Mouse (Mus musculus) kidney, adult 9 months (tissue): ENCODE measurements around the gene Dnase2a.

ENCODE experiments used
- DNase-seq: peaks from one replicate; pipeline ENCODE4 v3.0.0; 2022

Gene Dnase2a

GRCm38 (mm10) chr8:84936962-84937546 lies 28.7 kb downstream of the Dnase2a start, which contains the start of gene Mast1:
Gene Mast1, minus strand, starts transcription at chr8:84937359.
- DNase-seq: peak; percentile 33

GRCm38 (mm10) chr8:84937620-84938485 lies 29.5 kb downstream of the Dnase2a start:
- DNase-seq: no peak

- no peak for DNase-seq
Measured at GRCm38 (mm10) chr8:84943699-84944098, 35.3 kb downstream of the Dnase2a start.

GRCm38 (mm10) chr8:84944478-84945160 lies 36.3 kb downstream of the Dnase2a start:
- DNase-seq: peak; percentile 33

GRCm38 (mm10) chr8:84945235-84945632 lies 36.9 kb downstream of the Dnase2a start:
- no peak for DNase-seq

DNA sequence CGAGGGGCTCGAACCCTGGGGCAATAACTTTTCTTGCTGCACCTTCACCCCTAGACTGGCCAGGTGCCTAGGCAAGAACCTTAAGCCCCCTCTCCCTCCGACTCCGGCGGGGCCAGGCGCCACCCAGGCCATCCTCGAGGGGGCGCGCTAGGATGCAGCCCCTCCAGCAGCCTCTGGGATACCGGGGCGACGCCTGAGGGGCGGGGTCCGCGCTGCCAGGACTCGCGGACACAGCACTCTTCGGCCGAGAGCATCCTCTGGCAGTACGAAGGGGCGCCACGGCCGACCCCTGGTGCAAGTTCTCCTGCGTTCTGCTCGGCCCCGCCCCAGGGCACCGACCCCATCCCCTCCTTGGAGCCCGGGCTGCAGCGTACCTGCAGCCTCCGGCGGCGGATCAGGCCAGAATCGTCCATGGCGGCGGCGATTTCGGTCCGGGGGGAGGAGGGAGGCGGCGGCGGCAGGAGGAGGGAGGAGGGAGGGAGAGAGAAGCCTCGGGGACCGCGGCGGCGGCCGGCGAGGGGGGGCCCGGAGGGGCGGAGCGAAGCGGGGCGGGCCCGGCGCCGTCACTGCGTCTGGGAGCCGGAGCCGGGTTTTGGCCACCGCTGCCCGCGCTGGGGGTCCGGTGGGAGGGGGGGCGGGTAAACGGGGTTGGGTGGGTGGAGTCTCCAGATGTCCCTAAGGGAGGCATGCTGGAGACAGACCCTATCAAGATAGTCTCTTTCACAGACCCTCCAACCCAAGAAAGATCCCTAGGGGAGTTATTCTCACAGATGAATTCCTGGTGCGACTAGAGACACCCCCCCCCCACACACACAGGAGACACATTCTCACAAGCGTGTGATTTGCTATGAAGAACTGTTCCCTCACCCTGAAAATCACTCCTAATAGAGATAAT lies 37.5 kb downstream of the Dnase2a start:
- DNase-seq: no peak

GRCm38 (mm10) chr8:84946528-84947240 lies 38.3 kb downstream of the Dnase2a start, which contains the start of gene Rtbdn:
Gene Rtbdn, plus strand, starts transcription at chr8:84946991.
- no peak for DNase-seq

GRCm38 (mm10) chr8:84947241-84947545 lies 38.8 kb downstream of the Dnase2a start:
- peak; percentile 54 for DNase-seq

GRCm38 (mm10) chr8:84949753-84950152 lies 41.4 kb downstream of the Dnase2a start:
- no peak for DNase-seq

DNA sequence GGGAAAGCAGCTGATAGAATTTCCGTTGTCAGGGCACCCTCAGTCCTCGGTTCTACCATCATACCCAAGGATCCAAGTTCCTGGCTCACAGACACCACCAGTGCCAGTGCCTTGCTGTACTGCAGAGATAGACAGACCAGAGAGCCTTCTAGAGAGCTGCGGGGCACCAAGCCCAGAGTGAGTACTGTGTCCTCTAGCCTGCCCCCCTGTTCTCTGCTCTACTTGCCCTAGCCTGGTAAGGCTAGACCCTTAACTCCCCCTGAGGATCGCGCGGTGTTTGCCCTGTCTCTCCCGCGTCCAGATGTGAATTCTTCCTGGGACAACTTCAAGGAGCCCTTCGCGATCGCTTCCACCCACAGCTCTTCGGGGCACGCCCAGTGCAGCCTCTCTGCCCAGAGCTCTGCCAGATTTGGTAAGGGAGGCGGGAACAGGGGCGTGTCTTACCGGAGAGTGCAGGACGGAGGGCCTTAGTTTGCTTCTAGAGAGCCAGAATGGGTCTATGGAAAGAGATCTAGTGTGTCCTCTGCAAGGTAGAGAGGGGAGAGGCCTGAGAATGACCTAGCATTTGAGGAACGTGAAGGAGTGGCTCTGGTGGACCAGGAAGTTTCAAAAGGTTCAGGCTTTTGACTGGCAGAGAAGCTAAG lies 44.4 kb downstream of the Dnase2a start:
- DNase-seq: peak; percentile 48

- DNase-seq: peak; percentile 79
Measured at GRCm38 (mm10) chr8:84956768-84957167, 48.4 kb downstream of the Dnase2a start.

DNA sequence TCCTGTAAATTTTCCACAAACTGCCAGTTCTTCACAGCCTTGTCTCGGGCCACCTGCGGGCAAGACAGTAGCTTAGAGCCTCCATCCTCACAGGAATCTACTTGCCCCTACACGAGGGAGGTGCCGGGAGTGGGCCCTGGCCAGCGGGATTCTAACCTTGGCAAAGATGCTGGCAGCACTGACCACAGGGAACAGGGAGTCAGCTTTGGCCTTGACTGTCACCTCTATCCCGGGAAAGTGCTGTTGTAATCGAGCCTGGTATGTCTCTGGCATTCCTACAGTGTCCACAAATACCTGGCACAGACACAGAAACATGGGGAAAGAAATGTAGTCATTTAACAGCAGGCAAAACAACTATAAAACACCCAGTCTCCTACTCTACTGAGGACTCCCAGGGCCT lies 51.5 kb downstream of the Dnase2a start:
- DNase-seq: no peak

DNA sequence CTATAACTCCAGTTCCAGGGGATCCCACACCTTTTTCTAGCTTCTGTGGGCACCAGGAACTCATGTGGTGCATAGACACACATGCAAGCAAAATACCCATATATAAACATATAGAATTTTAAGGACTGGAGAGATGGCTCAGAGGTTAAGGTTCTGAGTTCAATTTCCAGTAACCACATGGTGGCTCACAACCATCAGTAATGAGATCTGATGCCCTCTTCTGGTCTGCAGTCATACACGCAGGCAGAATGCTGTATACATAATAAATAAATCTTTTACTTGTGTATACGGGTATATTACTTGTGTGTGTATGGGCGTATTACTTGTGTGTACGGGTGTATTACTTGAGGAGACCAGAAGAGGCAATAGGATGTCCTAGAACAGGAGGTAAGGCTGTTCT lies 55.6 kb downstream of the Dnase2a start:
- DNase-seq: no peak

DNA sequence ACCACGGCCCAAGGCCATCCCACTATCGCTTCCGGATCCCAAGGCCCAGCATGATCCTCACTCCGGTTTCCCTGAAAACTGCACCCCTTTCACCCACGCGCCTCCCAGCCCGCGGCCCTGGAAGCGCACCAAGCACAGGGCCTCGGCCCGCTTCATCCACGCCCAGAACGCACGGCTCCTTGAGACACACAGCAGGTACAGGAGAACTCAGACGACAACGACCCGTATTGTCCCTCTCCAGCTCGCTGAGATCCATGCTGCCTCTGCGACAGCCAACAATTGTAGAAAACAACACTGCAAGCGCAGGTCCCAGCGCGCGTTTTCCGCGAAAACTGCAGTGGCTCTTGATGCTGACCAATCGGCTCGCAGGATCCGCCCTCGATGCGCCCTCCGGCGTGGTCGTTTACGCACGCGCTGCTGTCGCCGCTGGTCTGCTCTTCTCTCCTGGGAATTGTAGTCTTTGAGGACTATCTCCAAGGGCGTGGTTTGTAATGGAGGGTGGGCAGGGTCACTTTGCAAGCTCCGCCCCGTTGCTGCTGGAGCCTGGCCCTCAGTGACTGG lies 57.5 kb downstream of the Dnase2a start:
- peak; percentile 98 for DNase-seq

- peak; percentile 20 for DNase-seq
Measured at GRCm38 (mm10) chr8:84966603-84967002, 58.2 kb downstream of the Dnase2a start.

GRCm38 (mm10) chr8:84967532-84968304 lies 59.4 kb downstream of the Dnase2a start:
- DNase-seq: no peak

GRCm38 (mm10) chr8:84968650-84969049 lies 60.3 kb downstream of the Dnase2a start:
- peak; percentile 70 for DNase-seq

DNA sequence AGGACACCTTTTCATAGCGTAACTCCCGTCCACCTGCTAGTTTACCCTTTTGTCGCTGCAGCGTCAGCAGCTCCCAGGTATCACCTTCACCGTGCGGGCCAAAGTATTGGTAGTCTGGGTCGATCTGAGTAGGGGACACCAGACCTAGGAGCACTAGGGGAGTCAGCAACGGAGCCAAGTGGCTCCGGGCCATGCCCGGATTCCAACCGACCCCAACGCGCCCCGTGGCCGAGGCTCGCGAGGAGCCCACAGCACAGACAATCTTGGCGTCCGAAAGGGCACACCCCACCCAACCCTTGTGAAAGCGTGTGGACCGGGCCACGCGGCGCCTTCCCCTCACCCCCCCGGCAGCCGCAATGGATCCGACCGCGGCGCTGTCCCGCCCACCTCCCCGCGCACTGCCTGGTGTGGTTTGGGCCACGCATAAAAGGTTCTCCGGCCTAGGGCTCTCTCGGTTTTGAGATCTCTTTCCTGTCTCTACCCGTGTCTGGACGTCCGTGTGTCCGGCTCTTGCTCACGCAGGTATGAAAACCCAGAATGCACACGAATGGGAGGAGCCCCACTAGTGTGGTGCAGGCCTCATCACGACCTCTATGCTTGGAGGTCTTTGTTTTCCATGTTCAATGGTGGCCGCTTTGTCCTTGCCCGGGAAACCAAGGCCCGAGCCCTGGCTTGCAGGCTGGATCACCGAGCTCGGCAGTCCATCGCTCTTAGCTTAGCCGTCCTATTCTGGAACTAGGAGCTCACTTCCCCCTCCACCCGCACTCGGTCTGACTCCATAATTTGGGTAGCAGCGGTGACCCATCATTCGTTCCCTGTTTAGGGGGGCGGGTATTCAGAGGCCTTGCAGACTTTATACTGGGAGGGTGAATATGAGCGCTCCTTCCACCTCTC lies 61.1 kb downstream of the Dnase2a start, which contains the start of the genes Gm49661, Prdx2 and Rnaseh2a:
Gene Gm49661 (minus strand): TSS at position 193 of the 894 bp plus-strand sequence.
Gene Prdx2 (plus strand): TSS at position 347 of the 894 bp plus-strand sequence.
Gene Rnaseh2a (minus strand): TSS at position 527 of the 894 bp plus-strand sequence.
- peak; percentile 79 for DNase-seq
